Mouse (Mus musculus): ENCODE results near the gene Apba3.
A peak's percentile ranks its signal among the peaks of the same experiment; 100 is the strongest.

The Apba3 gene

GRCm38 (mm10) chr10:81290698-81291460 lies 24.1 kb downstream of the Apba3 start:
- DNase-seq (ENCODE audit: low spot score in 2 of 2): no peak

- DNase-seq (ENCODE audit: low spot score in 2 of 2): no peak
Measured at GRCm38 (mm10) chr10:81291511-81292104, 24.8 kb downstream of the Apba3 start, which contains the start of gene Tjp3. Gene Tjp3 (minus strand): TSS chr10:81291581.

GRCm38 (mm10) chr10:81292554-81293333 lies 26.0 kb downstream of the Apba3 start, which contains the start of gene Pip5k1c:
Gene Pip5k1c (plus strand): TSS chr10:81292963.
- peak; percentile 99 to 100 for DNase-seq (ENCODE audit: low spot score in 2 of 2)

- no peak for DNase-seq (ENCODE audit: low spot score in 2 of 2)
Measured at GRCm38 (mm10) chr10:81293334-81294030, 26.7 kb downstream of the Apba3 start.

GRCm38 (mm10) chr10:81294442-81294841 lies 27.7 kb downstream of the Apba3 start:
- DNase-seq (ENCODE audit: low spot score in 2 of 2): no peak

- no peak for DNase-seq (ENCODE audit: low spot score in 2 of 2)
Measured at GRCm38 (mm10) chr10:81295185-81295584, 28.4 kb downstream of the Apba3 start.

- DNase-seq (ENCODE audit: low spot score in 2 of 2): no peak
Measured at GRCm38 (mm10) chr10:81297246-81297645, 30.5 kb downstream of the Apba3 start.

GRCm38 (mm10) chr10:81297845-81298244 lies 31.1 kb downstream of the Apba3 start:
- no peak for DNase-seq (ENCODE audit: low spot score in 2 of 2)

GRCm38 (mm10) chr10:81298369-81299100 lies 31.8 kb downstream of the Apba3 start:
- DNase-seq (ENCODE audit: low spot score in 2 of 2): no peak

GRCm38 (mm10) chr10:81299585-81300351 lies 33.0 kb downstream of the Apba3 start:
- DNase-seq (ENCODE audit: low spot score in 2 of 2): no peak

GRCm38 (mm10) chr10:81300352-81300907 lies 33.7 kb downstream of the Apba3 start:
- no peak for DNase-seq (ENCODE audit: low spot score in 2 of 2)

GRCm38 (mm10) chr10:81301321-81301720 lies 34.6 kb downstream of the Apba3 start:
- DNase-seq (ENCODE audit: low spot score in 2 of 2): no peak

GRCm38 (mm10) chr10:81302288-81302687 lies 35.5 kb downstream of the Apba3 start:
- DNase-seq (ENCODE audit: low spot score in 2 of 2): no peak

- DNase-seq (ENCODE audit: low spot score in 2 of 2): peak in 1 of 2 experiments; percentile 48
Measured at GRCm38 (mm10) chr10:81302781-81303218, 36.0 kb downstream of the Apba3 start.

- no peak for DNase-seq (ENCODE audit: low spot score in 2 of 2)
Measured at GRCm38 (mm10) chr10:81303258-81303657, 36.5 kb downstream of the Apba3 start.

- DNase-seq (ENCODE audit: low spot score in 2 of 2): no peak
Measured at GRCm38 (mm10) chr10:81303761-81304160, 37.0 kb downstream of the Apba3 start.

GRCm38 (mm10) chr10:81304597-81305238 lies 38.0 kb downstream of the Apba3 start:
- DNase-seq (ENCODE audit: low spot score in 2 of 2): no peak

GRCm38 (mm10) chr10:81305663-81306062 lies 38.9 kb downstream of the Apba3 start:
- no peak for DNase-seq (ENCODE audit: low spot score in 2 of 2)

- no peak for DNase-seq (ENCODE audit: low spot score in 2 of 2)
Measured at GRCm38 (mm10) chr10:81306173-81306668, 39.5 kb downstream of the Apba3 start.

Measured in frontal cortex, postnatal 14 days (tissue).